8 mouse cellular contexts compared by ENCODE assay signal in the genomic region with DNA sequence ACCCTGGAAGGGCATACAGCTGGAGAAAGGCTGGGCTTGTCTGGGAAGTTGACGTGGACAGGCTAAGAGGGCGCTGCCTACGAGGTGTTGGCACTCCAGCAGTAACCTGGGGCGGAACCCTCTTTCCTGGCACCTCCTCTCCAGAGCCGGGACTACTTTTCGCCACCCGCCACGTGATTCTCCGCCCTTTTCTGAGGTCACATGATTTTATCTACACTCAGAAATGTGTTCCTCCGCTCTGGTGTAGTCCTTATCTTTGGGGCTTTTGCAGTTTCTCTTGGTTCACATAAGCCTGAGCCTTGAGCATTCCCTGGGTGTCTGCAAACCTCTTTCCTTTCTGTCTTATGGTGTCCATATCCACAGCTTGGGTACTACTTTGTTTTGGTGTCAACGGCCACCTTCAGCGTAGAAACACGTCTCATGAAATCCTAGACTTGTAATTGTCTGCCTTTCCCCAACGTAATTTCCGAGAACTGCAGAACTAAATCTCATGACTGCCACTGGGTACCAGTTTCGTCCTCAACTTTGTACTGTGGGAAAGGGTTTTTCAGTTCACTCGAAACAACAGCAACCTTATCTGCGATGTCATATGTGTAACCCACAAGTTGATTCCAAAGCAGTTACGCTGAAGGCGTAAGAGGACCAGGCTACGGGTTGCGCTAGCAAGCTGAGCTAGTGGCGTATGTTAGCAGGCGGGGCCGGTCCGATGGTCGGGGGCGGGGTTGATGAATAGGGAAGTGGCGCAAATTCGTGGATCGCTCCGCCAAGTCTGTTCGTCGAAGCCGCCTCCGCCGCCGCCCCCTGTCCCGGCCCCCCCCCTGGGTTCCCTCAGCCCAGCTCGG. TPM values are rescaled to one million over a fixed set of nuclear protein-coding genes. Genes with fewer than 3 reads are reported as not detected.
DNase-seq lines count a peak whose midpoint lies in the region; ATAC-seq lines count a peak whose summit lies in the region.

TSS of gene Gabarap (plus strand) at position 294 of the 842 bp plus-strand sequence.

- peak within 1 kb of the TSS; percentile 96 for H3K27ac ChIP-seq in hindbrain, embryonic 16.5 days (ENCODE audit: low read depth, low read length)
- peak within 1 kb of the TSS; percentile 99 for H3K27ac ChIP-seq in macrophage

- ATAC-seq in hindbrain, embryonic 16.5 days: peak; percentile 74

- H3K27me3 ChIP-seq in hindbrain, embryonic 16.5 days (replicated peaks; ENCODE audit: control insufficient read depth, insufficient read depth, low read length): no peaks in the 10 kb centered on the region

- DNase-seq in WW6 (ENCODE audit: low read depth, low spot score): peak; percentile 93
- peak; percentile 92 to 95 for DNase-seq in cerebellum, postnatal 4 days (ENCODE audit: low spot score in 2 of 2)
- DNase-seq in gastrocnemius, adult 18-20 months (ENCODE audit: low spot score): peak; percentile 97
- peak; percentile 95 to 96 for DNase-seq in left cerebral cortex, adult 18-20 months (ENCODE audit: low spot score in 2 of 2)
- DNase-seq in right cerebral cortex, adult 18-20 months: peak; percentile 96
- DNase-seq in urinary bladder, postnatal 10 days (ENCODE audit: low spot score): peak; percentile 91

- H3K9ac ChIP-seq in hindbrain, embryonic 16.5 days (ENCODE audit: low read depth, low read length): peak within 1 kb of the TSS; percentile 95

- WGBS in hindbrain, embryonic 16.5 days: under 1% methylated on average over 40 of the region's 40 CpGs
- 2% methylated on average over 38 of the region's 40 CpGs for WGBS in macrophage (ENCODE audit: missing documents)

- no peaks in the 10 kb centered on the region for H3K9me3 ChIP-seq in hindbrain, embryonic 16.5 days (ENCODE audit: control insufficient read depth, low read length)

- H3K36me3 ChIP-seq in hindbrain, embryonic 16.5 days (ENCODE audit: control insufficient read depth, insufficient read depth, low read length): peaks cover 37% of the 10 kb centered on the region
- peaks cover 52% of the 10 kb centered on the region for H3K36me3 ChIP-seq in macrophage (ENCODE audit: inconsistent target)

- H3K79me2 ChIP-seq in macrophage (ENCODE audit: inconsistent target): peaks cover 63% of the 10 kb centered on the region

- H3K4me3 ChIP-seq in hindbrain, embryonic 16.5 days (ENCODE audit: low read length): peak within 1 kb of the TSS; percentile 83
- H3K4me3 ChIP-seq in macrophage (ENCODE audit: inconsistent target): peak within 1 kb of the TSS; percentile 97

- peaks cover 12% of the 10 kb centered on the region for H3K4me1 ChIP-seq in hindbrain, embryonic 16.5 days (ENCODE audit: control insufficient read depth, insufficient read depth, low read depth, low read length)

- H3K4me2 ChIP-seq in hindbrain, embryonic 16.5 days (ENCODE audit: low read length): peak within 1 kb of the TSS; percentile 89

RNA-seq across cellular contexts. Expression of gene Gabarap, which starts in this region (rescaled TPM):
- total RNA-seq in gastrocnemius, adult 18-20 months (2021): 100 to 1,000 TPM; 211 to 222 TPM
- 576 and 581 TPM in 2 replicates for polyA plus RNA-seq in hindbrain, embryonic 16.5 days (2015; fragmentation: Nextera tagmentation; extraction: Ambion mirVana)
- total RNA-seq in left cerebral cortex, adult 18-20 months (2021): 100 to 1,000 TPM; 231 to 236 TPM
- total RNA-seq in macrophage (2018; cell fraction: chromatin; rRNA removed): 100 to 1,000 TPM in 7 of 26 experiments, 10 to 100 TPM in 19; 56.3 to 126 (median 88.5) TPM
- 1,000 to 10,000 TPM in 6 of 26 experiments, 100 to 1,000 TPM in 20; 786 to 1,340 (median 936) TPM for total RNA-seq in macrophage (2018; cell fraction: cytosol; rRNA removed)
- 100 to 1,000 TPM; 151 to 434 (median 234) TPM for total RNA-seq in macrophage (2018; cell fraction: nucleus; rRNA removed)
- polyA plus RNA-seq in macrophage (2018): 791 to 1,264 TPM (median 1,032 TPM) in 3 replicates

Comparison
In these comparisons a context has a peak if more than half of its experiments do, and no peak if none do; other contexts are left out.
1. Peak in every context shown above with its lines: DNase-seq, ATAC-seq, H3K4me3 ChIP-seq and H3K27ac ChIP-seq.